Mouse (Mus musculus) layer of hippocampus, postnatal 25 days (tissue): ENCODE data around the gene Stat6. TPM values are rescaled to one million over a fixed set of nuclear protein-coding genes. Genes with fewer than 3 reads are reported as not detected.

Experiments
- DNase-seq, 2 experiments: peaks; one replicate each; pipeline ENCODE4 v3.0.0; 2022; ENCODE audit warnings: mixed read lengths in 2 of 2, low spot score in 1 of 2; ENCODE audit errors: extremely low spot score in 1 of 2
- total RNA-seq, 2 experiments: library from RNA; stranded (reverse); gene quantifications; 2 replicates each; pipeline ENCODE4 v1.2.3; 2021

Stat6 gene
- total RNA-seq, 2 experiments from 2014 or later: 4.1 to 7.2 TPM

DNA sequence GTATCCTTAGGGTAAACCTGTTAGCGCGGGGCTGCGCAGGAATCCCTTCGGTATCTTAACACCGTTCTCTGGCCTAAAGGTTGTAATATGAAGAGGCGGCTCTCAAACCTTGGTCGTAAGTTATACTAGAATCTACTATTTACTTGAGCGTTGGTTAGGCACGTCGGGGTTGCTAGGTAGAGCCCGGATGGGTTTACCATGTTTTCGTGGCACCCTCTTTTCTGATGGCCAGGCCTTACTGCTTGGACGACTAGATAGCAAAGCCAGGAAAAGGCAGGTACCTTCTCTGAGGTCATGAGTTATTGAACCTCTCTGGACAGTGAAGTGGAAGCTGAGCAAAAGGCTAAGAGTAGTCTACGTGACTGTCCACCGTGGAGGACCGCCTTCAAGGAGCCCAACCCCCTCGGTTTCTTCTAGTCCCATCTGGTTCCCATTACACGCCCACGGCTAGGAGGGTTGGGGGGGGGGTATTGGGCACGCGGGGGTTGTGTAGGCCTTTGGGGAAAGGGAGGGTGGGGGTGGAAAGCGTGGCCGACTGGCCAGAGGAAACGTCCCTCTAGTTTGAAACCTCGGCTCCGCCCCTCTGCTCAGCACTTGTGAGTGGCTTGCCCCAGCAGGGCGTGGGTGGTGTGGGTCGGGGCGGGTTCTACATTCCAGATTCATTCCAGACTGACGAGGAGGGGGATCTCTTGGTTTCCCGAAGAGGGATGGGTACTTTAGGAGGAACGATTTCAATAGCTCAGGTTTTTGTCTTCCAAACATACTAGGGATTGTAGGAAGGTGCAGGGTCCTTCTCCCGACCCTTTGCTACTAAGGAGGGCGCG is 24.7 kb downstream of the Stat6 start:
- DNase-seq: peak in 1 of 2 experiments; percentile 46

GRCm38 (mm10) chr10:127668093-127669050 is 25.6 kb downstream of the Stat6 start, which contains the start of gene Nab2:
Nab2 (minus strand) TSS chr10:127668568.
- peak in 1 of 2 experiments; percentile 62 for DNase-seq

GRCm38 (mm10) chr10:127669170-127669569 is 26.4 kb downstream of the Stat6 start:
- DNase-seq: no peak

DNA sequence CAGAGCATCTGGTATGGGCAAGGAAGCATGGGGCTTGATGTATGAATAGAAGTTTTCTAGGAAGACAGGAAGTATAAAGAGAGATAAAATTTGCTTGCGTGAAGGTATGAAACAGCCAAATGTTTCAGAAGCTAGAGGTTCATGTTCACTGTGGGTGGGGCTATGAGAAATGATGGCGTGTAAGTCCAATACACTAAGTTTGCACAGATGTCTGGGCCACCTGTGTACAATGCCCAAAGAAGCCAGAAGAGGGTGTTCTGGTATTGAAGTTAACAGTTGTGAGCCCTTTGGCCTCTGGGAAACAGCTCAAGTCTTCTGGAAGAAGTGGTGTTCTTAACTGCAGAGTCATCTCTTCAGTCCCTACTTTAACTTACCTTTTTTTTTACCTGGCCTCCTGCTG is 27.4 kb downstream of the Stat6 start:
- DNase-seq: no peak

DNA sequence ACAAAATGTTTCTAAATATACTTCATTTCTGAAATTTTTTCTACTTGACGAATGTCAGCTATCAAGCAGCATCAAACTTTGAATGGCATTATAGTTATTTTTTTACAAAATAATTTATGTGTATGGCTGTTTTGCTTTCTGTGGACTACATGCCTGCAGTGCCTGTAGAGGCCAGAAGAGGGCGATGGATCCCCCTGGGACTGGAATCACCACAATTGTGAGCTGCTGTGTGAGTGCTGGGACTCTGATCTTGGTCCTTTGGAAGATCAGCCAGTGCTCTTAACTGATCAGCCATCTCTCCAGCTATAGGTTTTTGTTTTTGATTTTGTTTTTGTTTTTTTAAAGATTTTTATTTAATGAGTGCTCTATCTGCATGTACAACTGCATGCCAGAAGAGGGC is 28.5 kb downstream of the Stat6 start:
- no peak for DNase-seq

GRCm38 (mm10) chr10:127674046-127674655 is 31.4 kb downstream of the Stat6 start:
- DNase-seq: no peak

- DNase-seq: peak; percentile 50 to 79
These were observed 32.2 kb downstream of the Stat6 start for GRCm38 (mm10) chr10:127674794-127675522.

DNA sequence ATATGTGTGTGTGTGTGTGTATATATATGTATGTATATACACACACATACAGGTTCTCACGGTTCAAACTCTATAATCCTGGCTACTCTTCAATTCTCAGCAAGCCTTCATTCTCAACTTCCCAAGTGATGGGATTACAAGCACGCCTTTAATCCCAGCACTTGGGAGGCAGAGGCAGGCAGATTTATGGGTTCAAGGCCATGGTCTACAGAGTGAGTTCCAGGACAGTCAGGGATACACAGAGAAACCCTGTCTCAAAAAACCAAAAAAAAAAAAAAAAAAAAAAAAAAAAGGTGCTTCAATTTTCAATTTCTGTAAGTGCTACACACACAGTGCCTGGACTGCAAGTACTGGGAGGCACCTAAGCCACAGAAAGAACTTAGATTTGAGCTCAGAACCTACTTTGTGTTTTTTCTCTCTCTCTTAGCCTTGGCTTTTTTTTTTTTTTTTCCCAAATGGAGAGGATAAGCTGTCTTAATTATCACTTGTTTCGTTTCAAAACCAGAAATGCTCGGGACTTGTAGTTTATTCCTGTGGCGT is 33.1 kb downstream of the Stat6 start:
- no peak for DNase-seq

DNA sequence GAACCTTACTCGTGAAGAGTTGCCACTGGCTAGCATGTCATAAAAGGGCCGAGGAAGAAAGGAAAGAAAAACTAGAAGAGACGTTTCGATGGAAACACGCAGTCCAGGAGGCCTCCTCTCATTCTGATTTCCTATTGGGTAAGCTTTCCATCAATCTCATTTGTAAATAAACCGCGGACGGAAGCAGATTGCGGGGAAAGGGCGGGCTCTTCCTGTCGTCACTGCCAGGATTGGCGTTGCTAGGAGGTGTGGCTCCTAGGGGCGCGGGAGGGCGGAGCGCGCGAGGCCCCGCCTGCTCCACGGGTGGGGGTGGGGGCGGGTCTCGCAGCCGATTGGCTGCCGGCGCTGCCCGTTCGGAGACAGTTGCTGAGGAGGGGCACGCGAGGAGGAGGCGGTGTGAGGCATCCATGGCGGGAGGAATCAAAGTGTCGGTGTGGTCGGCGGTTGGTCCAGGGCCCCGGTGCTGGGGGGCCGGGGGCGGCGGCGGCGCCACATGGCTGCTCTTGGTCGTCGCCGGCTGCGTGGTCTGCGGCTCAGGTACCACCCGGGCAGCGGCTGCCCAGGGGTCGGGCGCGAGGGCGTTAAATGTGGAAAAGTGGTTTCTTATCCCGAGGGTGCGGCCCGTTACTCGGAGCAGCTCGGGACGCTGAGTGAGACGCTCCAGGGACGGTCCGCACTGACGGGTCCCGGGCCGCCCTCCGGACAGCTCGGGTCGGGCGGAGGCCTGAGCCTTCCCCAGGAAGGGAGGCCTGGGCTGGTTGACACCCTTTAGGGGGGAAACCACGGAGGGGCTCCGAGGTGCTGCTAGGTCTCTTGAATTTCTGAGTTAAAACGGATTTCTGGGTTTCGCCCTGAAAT is 34.1 kb downstream of the Stat6 start:
- DNase-seq: peak; percentile 58 to 71

GRCm38 (mm10) chr10:127677591-127678336 is 35.0 kb downstream of the Stat6 start:
- DNase-seq: no peak

DNA sequence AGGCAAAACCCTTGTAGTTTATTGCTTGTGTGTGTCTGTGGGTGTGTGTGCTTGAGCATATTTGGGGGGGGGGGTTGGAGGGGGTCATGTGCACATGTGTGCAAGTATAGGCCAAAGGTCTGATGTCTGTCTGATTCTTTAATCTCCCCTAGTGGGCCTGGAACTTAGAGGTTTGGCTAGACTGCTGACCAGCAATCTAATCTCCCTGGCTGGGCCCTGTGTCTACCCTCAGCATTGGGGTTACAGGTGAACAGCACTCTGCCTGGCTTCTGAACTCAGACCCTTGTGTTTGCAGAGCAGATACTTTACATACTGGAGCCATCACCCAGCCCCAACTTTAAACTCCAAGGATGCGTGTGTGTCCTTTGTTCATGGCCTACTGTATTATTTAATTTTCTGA is 36.4 kb downstream of the Stat6 start:
- DNase-seq: no peak

- DNase-seq: no peak
These were observed 37.1 kb downstream of the Stat6 start for GRCm38 (mm10) chr10:127679881-127680280.

- DNase-seq: no peak
These were observed 40.1 kb downstream of the Stat6 start for GRCm38 (mm10) chr10:127682886-127683285.

GRCm38 (mm10) chr10:127691053-127691452 is 48.3 kb downstream of the Stat6 start:
- no peak for DNase-seq

GRCm38 (mm10) chr10:127694636-127695035 is 51.9 kb downstream of the Stat6 start:
- DNase-seq: no peak

- no peak for DNase-seq
These were observed 53.0 kb downstream of the Stat6 start for GRCm38 (mm10) chr10:127695775-127696174.

DNA sequence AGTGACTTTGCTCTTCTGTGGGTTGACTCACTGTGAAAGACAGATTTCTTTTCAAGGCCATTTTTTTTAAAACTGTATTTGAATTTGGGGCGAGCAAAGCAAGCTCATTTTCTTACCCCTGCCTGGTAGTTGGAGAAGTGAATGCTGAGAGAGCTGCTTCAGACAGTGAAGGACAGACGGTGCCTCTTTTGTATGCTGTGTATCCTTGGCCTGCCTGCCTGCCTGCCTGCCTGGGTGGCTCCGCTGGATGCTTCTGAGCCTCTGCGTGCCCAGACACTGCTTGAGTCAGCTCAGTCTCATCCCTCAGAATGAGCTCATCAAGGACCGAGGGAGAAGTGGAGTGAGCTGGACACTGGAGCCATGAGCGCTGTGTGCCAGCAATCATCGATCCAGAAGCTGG is 56.2 kb downstream of the Stat6 start:
- DNase-seq: no peak

- DNase-seq: no peak
These were observed 60.5 kb downstream of the Stat6 start for GRCm38 (mm10) chr10:127703299-127703698.
